Mouse (Mus musculus): ENCODE measurements around the gene Slc4a4.
"Not testable (repeated sequence)": the region's sequence is repeated elsewhere in the genome, so short reads cannot be mapped to it uniquely, and the experiment has no call there.

The Slc4a4 gene

DNA sequence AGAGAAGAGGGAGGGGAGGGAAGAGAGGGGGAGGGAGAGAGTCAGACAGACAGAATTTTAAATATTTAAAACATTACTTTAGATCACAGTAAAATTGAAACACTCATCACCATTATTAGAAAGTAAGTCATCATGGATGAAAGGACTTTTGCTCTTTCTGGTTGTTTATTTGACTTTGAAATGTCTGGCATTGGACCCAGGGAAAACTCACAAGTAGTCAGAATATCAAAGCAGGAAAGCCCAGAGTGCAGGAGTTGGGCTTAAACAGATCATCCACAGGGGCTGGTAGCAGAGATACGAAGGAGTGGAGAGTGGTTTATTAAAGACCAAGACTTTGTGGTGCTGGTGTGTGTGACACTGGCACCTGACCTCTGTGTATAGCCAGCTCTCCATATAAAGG lies 191.1 kb downstream of the Slc4a4 start:
- no peak for DNase-seq (ENCODE audit: low read depth, low spot score)

DNA sequence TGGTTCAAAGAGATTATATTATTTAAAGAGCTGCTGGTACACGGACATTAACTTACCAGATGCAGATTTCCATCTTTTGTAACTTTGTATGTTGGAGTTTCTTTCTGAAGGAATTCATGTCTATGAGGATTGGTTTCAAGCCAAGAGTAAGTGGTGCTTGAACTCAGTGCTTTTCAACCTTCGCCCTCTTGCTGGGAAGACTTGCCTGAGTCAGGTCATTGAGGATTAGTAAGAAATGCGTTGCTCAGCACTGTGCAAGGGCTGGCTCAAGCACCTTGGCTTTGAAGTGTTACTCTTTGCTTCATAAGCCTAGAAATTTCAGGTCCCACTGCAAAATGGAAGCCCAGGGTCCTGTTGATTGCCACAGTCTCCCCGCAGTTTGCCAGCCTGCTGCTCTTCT lies 196.9 kb downstream of the Slc4a4 start:
- DNase-seq (ENCODE audit: low read depth, low spot score), result no peak

DNA sequence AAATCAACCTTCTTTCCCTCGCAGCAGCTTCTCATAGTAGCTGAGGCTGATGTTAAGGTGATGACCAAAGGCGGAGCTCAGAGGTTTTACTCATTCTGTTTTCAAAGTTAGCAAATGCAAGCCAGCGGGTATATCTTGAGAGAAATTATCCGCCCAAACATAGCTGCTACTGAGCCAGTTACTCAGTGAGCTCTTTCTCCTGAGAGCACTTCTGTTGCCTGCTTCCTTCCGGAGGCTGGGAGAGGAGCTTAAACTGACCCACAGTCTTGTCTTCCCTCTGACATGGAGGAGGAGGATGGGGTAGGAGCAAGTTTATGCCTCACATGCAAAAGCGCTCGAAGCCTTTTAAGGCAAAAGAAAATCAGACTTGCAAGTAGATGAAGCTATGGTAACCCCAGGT lies 201.3 kb downstream of the Slc4a4 start:
- DNase-seq (ENCODE audit: low read depth, low spot score), result no peak

DNA sequence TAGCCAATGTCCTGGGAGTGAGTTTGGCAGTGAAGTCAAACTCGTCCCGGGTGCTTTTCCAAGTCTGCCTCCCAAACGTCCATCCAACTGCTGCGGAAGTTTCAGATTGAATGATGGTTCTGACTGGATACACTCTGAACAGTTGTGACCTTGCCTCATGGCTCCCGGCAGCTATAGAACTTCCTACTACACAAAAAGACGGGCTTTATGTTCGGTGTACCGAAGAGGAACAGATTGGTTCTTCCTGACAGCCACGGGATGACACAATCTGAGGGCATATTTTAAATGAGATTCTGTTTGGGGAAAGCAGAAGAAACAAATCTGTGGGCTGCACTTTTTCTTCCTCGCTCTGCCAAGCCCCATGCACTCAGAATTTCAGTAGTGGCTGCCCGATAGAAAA lies 201.8 kb downstream of the Slc4a4 start:
- DNase-seq (ENCODE audit: low read depth, low spot score), result no peak

DNA sequence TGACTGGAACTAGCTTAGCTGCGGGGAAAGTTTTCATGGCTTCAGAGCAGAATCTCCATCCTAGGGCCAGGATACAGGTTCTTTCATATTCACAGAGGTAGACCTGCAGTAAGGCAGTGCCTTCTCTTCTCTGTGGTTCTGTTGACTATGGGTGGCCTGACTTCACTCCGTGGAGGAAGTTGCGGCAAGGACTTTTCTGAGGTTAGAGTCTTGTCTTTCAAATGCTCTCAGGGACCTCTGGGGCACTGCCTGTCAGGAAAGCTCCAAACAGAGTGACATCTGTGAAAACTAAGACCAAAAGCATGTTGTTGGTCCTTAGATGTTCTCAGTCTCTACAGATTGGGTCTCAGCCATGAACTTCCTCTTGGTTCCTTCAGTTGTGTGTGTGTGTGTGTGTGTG lies 203.5 kb downstream of the Slc4a4 start:
- no peak for DNase-seq (ENCODE audit: low read depth, low spot score)

- no peak for DNase-seq (ENCODE audit: low read depth, low spot score)
Observed at GRCm38 (mm10) chr5:89096371-89096770, 209.8 kb downstream of the Slc4a4 start.

GRCm38 (mm10) chr5:89097291-89097690 lies 210.7 kb downstream of the Slc4a4 start:
- no peak for DNase-seq (ENCODE audit: low read depth, low spot score)

- DNase-seq (ENCODE audit: low read depth, low spot score), result no peak
Observed at GRCm38 (mm10) chr5:89098121-89098520, 211.5 kb downstream of the Slc4a4 start.

GRCm38 (mm10) chr5:89099886-89100285 lies 213.3 kb downstream of the Slc4a4 start:
- DNase-seq (ENCODE audit: low read depth, low spot score), result no peak

GRCm38 (mm10) chr5:89102560-89102959 lies 215.9 kb downstream of the Slc4a4 start:
- DNase-seq (ENCODE audit: low read depth, low spot score), result no peak

- DNase-seq (ENCODE audit: low read depth, low spot score), result no peak
Observed at GRCm38 (mm10) chr5:89105346-89105745, 218.7 kb downstream of the Slc4a4 start.

DNA sequence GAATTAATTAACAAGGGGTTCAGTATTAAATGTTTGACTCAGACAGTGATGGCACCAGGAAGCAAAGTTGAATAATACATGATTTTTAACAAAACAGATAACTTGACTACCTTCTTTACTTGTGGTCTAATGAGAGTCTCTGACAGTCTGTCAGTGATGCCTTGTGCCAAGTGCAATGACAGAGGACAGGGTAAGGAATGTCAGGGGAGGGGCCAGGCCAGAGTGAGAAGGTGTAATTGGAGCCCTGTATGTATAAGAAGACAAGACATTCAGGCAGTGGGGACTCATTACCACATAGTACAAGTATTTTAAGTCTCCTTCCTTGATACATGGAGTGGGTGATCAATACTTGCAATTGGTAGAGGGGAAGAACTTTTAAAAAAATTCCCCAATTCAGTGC lies 219.6 kb downstream of the Slc4a4 start:
- DNase-seq (ENCODE audit: low read depth, low spot score), result no peak

DNA sequence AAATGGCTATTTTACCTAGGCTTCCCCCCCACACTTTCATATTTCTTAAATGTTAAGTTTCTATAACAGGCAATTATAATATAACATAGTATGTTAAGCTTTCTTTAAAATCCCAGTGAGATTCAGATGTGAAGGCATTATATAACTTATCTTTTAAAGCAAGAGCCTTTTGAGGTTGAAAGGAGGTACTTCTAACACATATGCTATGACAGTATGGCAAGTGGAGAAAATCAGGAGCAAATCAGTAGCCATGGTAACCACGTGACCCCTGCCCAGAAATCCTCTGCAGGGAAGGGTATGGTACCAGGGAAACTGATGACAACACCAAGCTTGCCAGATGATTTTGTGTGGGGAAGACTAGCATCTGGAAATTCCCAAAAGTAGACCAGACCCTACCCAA lies 222.2 kb downstream of the Slc4a4 start:
- DNase-seq (ENCODE audit: low read depth, low spot score), result no peak

DNA sequence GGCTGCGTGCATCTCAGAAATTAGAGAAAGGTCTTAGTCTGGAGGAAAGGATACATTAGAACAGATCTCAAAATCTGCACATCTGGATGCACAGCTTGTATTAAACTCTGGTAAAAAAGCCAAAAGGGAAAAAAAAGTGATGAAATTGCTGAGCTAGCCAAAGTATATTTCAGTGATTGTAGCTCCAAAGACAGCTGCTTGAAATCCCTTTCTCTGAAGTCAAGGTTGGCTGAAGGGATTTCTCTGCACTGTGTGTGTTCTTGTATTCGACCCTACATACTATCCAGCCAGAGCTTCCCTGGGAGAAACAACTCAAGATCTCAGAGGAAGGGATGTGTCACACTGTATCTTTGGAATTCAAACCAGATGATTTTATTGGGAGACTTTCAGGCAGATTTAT lies 223.2 kb downstream of the Slc4a4 start:
- no peak for DNase-seq (ENCODE audit: low read depth, low spot score)

GRCm38 (mm10) chr5:89111987-89112386 lies 225.4 kb downstream of the Slc4a4 start:
- DNase-seq (ENCODE audit: low read depth, low spot score), result not testable (repeated sequence)

GRCm38 (mm10) chr5:89120881-89121280 lies 234.3 kb downstream of the Slc4a4 start:
- DNase-seq (ENCODE audit: low read depth, low spot score), result no peak

GRCm38 (mm10) chr5:89123270-89123903 lies 236.8 kb downstream of the Slc4a4 start:
- no peak for DNase-seq (ENCODE audit: low read depth, low spot score)

GRCm38 (mm10) chr5:89128210-89128609 lies 241.6 kb downstream of the Slc4a4 start:
- no peak for DNase-seq (ENCODE audit: low read depth, low spot score)

DNA sequence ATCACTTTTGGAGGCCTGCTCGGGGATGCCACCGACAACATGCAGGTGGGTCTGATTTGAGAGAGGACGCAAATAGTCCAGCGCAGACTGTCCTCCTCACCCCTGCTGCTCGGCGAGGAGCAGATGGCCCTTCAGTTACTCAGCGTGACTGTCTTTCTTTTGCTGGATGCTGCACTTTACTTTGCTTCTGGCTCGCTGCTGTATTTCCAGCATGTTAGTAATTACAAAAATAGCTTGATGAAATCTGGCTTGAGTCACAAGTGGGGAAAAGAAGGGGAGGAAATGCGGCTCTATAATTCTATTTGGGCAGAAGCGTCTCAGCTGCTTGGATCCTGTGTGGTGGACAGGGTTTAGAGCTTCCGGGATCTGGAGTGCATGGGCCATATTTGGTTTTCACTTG lies 249.2 kb downstream of the Slc4a4 start:
- DNase-seq (ENCODE audit: low read depth, low spot score), result no peak

- DNase-seq (ENCODE audit: low read depth, low spot score), result no peak
Observed at GRCm38 (mm10) chr5:89140070-89140469, 253.5 kb downstream of the Slc4a4 start.

- DNase-seq (ENCODE audit: low read depth, low spot score), result no peak
Observed at GRCm38 (mm10) chr5:89141761-89142160, 255.1 kb downstream of the Slc4a4 start.

GRCm38 (mm10) chr5:89146276-89146675 lies 259.7 kb downstream of the Slc4a4 start:
- DNase-seq (ENCODE audit: low read depth, low spot score), result no peak

- no peak for DNase-seq (ENCODE audit: low read depth, low spot score)
Observed at GRCm38 (mm10) chr5:89147282-89147790, 260.7 kb downstream of the Slc4a4 start.
